Mouse (Mus musculus) colon, adult 2 months (tissue): Measurements from ENCODE around the gene Kcnk5. TPM values are rescaled to one million over a fixed set of nuclear protein-coding genes. Genes with fewer than 3 reads are reported as not detected.

Source experiments
- polyA plus RNA-seq: library from polyadenylated mRNA; depleted of rRNA; stranded (reverse); fragments of >200 nt; gene quantifications from 2 replicates; pipeline ENCODE4 v1.2.3, GENCODE M21; 2012; rRNA removed

Kcnk5 gene
- polyA plus RNA-seq: 53.2 and 57.7 TPM in 2 replicates

DNA sequence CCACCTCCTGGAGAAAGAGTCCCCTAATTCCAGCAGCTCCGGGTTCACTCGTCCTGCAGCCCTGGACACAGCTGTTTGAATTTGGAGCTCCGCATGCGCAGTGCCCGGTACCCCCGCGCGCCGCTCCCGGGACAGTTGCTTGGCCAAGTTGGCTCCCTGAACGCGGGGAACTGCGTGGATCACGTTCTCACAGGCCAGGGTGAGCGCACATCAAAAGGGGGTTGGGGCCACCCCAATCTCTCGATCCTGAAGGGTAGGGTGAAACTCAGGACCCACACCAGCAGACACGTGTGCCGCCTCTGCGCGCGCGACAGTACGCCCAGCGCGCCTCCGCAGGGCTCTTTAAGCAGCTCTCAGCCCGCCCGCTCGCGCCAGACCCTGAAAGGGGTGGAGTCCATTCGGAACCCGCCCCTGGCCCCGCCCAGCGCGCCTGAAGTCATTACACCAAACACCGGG lies at the start of gene Kcnk5:
Kcnk5 (minus strand) TSS at position 344 of the 456 bp plus-strand sequence.

GRCm38 (mm10) chr14:20138484-20139355 lies 42.9 kb downstream of the Kcnk5 start, which contains the start of gene Saysd1:
Saysd1 (minus strand) TSS chr14:20138534.

Other genes starting within 250 kb of the Kcnk5 start
- 9.3 and 10.3 TPM in 2 replicates for gene Gng2, start 204.2 kb downstream of the Kcnk5 start, polyA plus RNA-seq
- gene Saysd1, start 43.3 kb downstream of the Kcnk5 start, polyA plus RNA-seq: 15.1 and 15.6 TPM in 2 replicates
- gene Kcnk16, start 87.4 kb upstream of the Kcnk5 start, polyA plus RNA-seq: 0.57 and 1.5 TPM in 2 replicates
- 9.3 and 12.8 TPM in 2 replicates for gene Nudt13, start 112.9 kb upstream of the Kcnk5 start, polyA plus RNA-seq
- 12.6 and 12.9 TPM in 2 replicates for gene Ecd, start 166.3 kb upstream of the Kcnk5 start, polyA plus RNA-seq
- 18.7 and 21.1 TPM in 2 replicates for gene Fam149b, start 166.4 kb upstream of the Kcnk5 start, polyA plus RNA-seq
- gene Dnajc9, start 207.1 kb upstream of the Kcnk5 start, polyA plus RNA-seq: 27.8 and 28.4 TPM in 2 replicates
- gene Mrps16, start 211.8 kb upstream of the Kcnk5 start, polyA plus RNA-seq: 32.7 and 39.5 TPM in 2 replicates